Mouse (Mus musculus): Measurements from ENCODE around the gene Il13. TPM values are rescaled to one million over a fixed set of nuclear protein-coding genes. Genes with fewer than 3 reads are reported as not detected.

Gene Il13
- total RNA-seq, 2 experiments from 2014 or later, result not detected

GRCm38 (mm10) chr11:53584849-53585248, 49.7 kb downstream of the Il13 start:
- DNase-seq, result no peak

DNA sequence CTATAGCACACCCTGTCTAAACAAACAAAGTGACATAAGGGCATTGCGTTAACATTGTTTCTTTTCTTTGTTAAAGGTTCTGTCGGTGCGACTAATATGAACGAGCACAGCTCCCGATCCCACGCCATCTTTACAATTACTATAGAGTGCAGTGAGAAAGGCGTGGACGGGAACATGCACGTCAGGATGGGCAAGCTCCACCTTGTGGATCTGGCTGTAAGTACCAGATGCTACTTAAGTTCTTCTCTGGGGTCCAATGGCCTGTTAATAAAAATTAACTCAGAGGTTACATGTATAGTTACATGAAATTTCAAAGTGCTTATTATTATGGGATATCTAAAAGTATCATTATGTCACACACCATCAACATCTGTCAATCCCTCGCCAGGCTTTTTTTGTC, 51.4 kb downstream of the Il13 start:
- no peak for DNase-seq

Other genes with a start within 250 kb of the Il13 start
- gene Leap2, start 211.5 kb downstream of the Il13 start, total RNA-seq (2021), result not detected
- 100 to 1,000 TPM; 411 to 419 TPM for gene Uqcrq, start 203.9 kb downstream of the Il13 start, total RNA-seq (2021)
- 1 to 10 TPM in 1 of 2 experiments, under 1 TPM in 1; 1.00 to 1.0 TPM for gene Gdf9, start 203.7 kb downstream of the Il13 start, total RNA-seq (2021)
- gene Gm10447, start 177.6 kb downstream of the Il13 start, total RNA-seq (2021), result under 1 TPM; 0.15 to 0.33 TPM
- gene Shroom1, start 177.5 kb downstream of the Il13 start, total RNA-seq (2021), result 1 to 10 TPM; 3.5 to 4.4 TPM
- under 1 TPM in 1 of 2 experiments, not detected in 1; 0.56 TPM for gene Gm9837, start 164.2 kb downstream of the Il13 start, total RNA-seq (2021)
- gene Gm9945, start 154.5 kb downstream of the Il13 start, total RNA-seq (2021), result 1 to 10 TPM; 2.3 TPM
- gene Sowaha, start 154.4 kb downstream of the Il13 start, total RNA-seq (2021), result 100 to 1,000 TPM; 140 to 143 TPM
- 100 to 1,000 TPM; 256 to 257 TPM for gene Sept8, start 115.4 kb downstream of the Il13 start, total RNA-seq (2021)
- gene Kif3a, start 67.3 kb downstream of the Il13 start, total RNA-seq (2021), result 100 to 1,000 TPM; 131 to 139 TPM
- not detected for gene Il4, start 16.0 kb downstream of the Il13 start, total RNA-seq (2021)
- gene Rad50, start 72.6 kb upstream of the Il13 start, total RNA-seq (2021), result 10 to 100 TPM; 11.0 to 11.4 TPM
- not detected for gene Il5, start 86.1 kb upstream of the Il13 start, total RNA-seq (2021)
- 1 to 10 TPM; 7.4 to 7.5 TPM for gene Irf1, start 135.3 kb upstream of the Il13 start, total RNA-seq (2021)
- gene Gm17334, start 138.5 kb upstream of the Il13 start, total RNA-seq (2021), result 1 to 10 TPM; 1.0 TPM
- 1 to 10 TPM; 8.0 to 9.5 TPM for gene Gm12216, start 224.6 kb upstream of the Il13 start, total RNA-seq (2021)

Measured in layer of hippocampus, postnatal 36 days (tissue).